Mouse (Mus musculus) hindbrain, embryonic 11.5 days (tissue): Measurements from ENCODE around the gene Olfr979. TPM values are rescaled to one million over a fixed set of nuclear protein-coding genes. Genes with fewer than 3 reads are reported as not detected.

ENCODE experiments used
- polyA plus RNA-seq: library from polyadenylated mRNA; unstranded; fragments of >200 nt; fragmentation: Nextera tagmentation; extraction: Ambion mirVana; gene quantifications from 2 replicates; pipeline ENCODE4 v1.2.1, GENCODE M21; 2014

Gene Olfr979
- polyA plus RNA-seq, 1 experiment from 2014 or later, result not detected

Other genes starting within 250 kb of the Olfr979 start
- gene Olfr968, start 220.2 kb downstream of the Olfr979 start, polyA plus RNA-seq, result not detected in 2 replicates
- not detected in 2 replicates for gene Olfr969, start 212.5 kb downstream of the Olfr979 start, polyA plus RNA-seq
- not detected in 2 replicates for gene Olfr970, start 194.6 kb downstream of the Olfr979 start, polyA plus RNA-seq
- not detected in 2 replicates for gene Olfr971, start 166.6 kb downstream of the Olfr979 start, polyA plus RNA-seq
- gene Olfr972, start 137.0 kb downstream of the Olfr979 start, polyA plus RNA-seq, result not detected in 2 replicates
- gene Olfr229, start 96.1 kb downstream of the Olfr979 start, polyA plus RNA-seq, result not detected in 2 replicates
- not detected in 2 replicates for gene Olfr974, start 66.0 kb downstream of the Olfr979 start, polyA plus RNA-seq
- gene Olfr975, start 51.4 kb downstream of the Olfr979 start, polyA plus RNA-seq, result not detected in 2 replicates
- gene Olfr976, start 42.3 kb downstream of the Olfr979 start, polyA plus RNA-seq, result not detected in 2 replicates
- gene Olfr978, start 11.4 kb downstream of the Olfr979 start, polyA plus RNA-seq, result not detected in 2 replicates
- not detected in 2 replicates for gene Olfr980, start 6.1 kb upstream of the Olfr979 start, polyA plus RNA-seq
- not detected in 2 replicates for gene Olfr981, start 18.0 kb upstream of the Olfr979 start, polyA plus RNA-seq
- not detected in 2 replicates for gene Olfr982, start 70.4 kb upstream of the Olfr979 start, polyA plus RNA-seq
- not detected in 2 replicates for gene Olfr983, start 90.1 kb upstream of the Olfr979 start, polyA plus RNA-seq
- gene Olfr984, start 110.7 kb upstream of the Olfr979 start, polyA plus RNA-seq, result not detected in 2 replicates
- not detected in 2 replicates for gene Olfr985, start 126.7 kb upstream of the Olfr979 start, polyA plus RNA-seq
- not detected in 2 replicates for gene Tmem225, start 144.7 kb upstream of the Olfr979 start, polyA plus RNA-seq
- gene Olfr986, start 177.5 kb upstream of the Olfr979 start, polyA plus RNA-seq, result not detected in 2 replicates
- 5.6 and 8.6 TPM in 2 replicates for gene Zfp202, start 188.9 kb upstream of the Olfr979 start, polyA plus RNA-seq